Mouse (Mus musculus) liver, postnatal 0 days (tissue): Measurements from ENCODE around the gene Alg9.

Source experiments
- CTCF ChIP-seq: sonication (generic); IDR thresholded peaks from 2 replicates; pipeline ENCODE4 v1.5.1; 2016; ENCODE audit warnings: antibody characterized with exemption, low read depth
- EP300 ChIP-seq: IDR thresholded peaks from 2 replicates; pipeline ENCODE4 v1.6.1; 2016; ENCODE audit warnings: antibody characterized with exemption, low read depth, mild to moderate bottlenecking

DNA sequence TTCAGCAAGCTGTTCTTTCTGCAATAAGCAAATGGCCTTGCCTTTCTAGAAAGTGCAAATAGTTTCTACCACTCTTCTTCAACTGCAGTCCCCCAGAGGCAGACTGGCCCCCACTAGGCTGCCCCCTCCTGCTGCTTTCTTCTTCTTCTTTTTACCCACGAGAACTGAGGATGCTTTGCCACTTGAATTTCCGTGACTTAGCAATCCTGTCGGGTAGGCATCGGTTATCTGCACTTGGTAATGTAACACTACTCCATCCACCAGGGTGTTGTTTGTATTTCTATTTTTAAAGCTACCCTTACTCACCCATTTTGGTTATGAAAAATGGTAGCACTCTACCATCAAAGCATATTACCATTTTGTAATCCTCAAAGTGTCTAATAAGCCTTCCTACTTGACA is 115.1 kb downstream of the Alg9 start:
- TF ChIP-seq CTCF (no peak), EP300 (no peak)
